Mouse (Mus musculus) myocyte (in vitro differentiated cells): ENCODE results near the gene Clps. TPM values are rescaled to one million over a fixed set of nuclear protein-coding genes. Genes with fewer than 3 reads are reported as not detected.

Experiments used
- H3K27me3 ChIP-seq: one replicate; pipeline ENCODE4 v1.6.1; 2011; ENCODE audit not compliant: control insufficient read depth, insufficient read depth, insufficient read length
- H3K36me3 ChIP-seq: one replicate; pipeline ENCODE4 v1.6.1; 2011; ENCODE audit not compliant: control insufficient read depth, insufficient read depth
- H3K4me2 ChIP-seq: one replicate; pipeline ENCODE4 v1.6.1; 2011; ENCODE audit warnings: low read depth, control low read depth
- H3K4me3 ChIP-seq: one replicate; pipeline ENCODE4 v1.5.1; 2011; ENCODE audit warnings: mild to moderate bottlenecking, control low read depth, moderate library complexity
- H3K79me2 ChIP-seq: one replicate; pipeline ENCODE4 v1.6.1; 2011; ENCODE audit not compliant: control insufficient read depth, insufficient read depth
- H3ac ChIP-seq: one replicate; pipeline ENCODE4 v1.6.1; 2011; ENCODE audit not compliant: control insufficient read depth, insufficient read length
- CEBPB ChIP-seq: IDR thresholded peaks from 2 replicates; pipeline ENCODE4 v1.6.1; 2011; ENCODE audit warnings: mild to moderate bottlenecking, moderate library complexity; ENCODE audit not compliant: poor library complexity, insufficient read depth, severe bottlenecking
- E2F4 ChIP-seq: IDR thresholded peaks from one replicate; pipeline ENCODE4 v1.6.1; 2011; ENCODE audit warnings: mild to moderate bottlenecking, control low read depth, moderate library complexity; ENCODE audit not compliant: insufficient read depth
- MAX ChIP-seq: IDR thresholded peaks from one replicate; pipeline ENCODE4 v1.6.1; 2011; ENCODE audit warnings: low read depth, mild to moderate bottlenecking, control low read depth
- MYOD1 ChIP-seq, 3 experiments: IDR thresholded peaks; one replicate each; pipeline ENCODE4 v1.6.1; 2011; ENCODE audit warnings: control low read depth in 2 of 3, low read depth in 2 of 3, mild to moderate bottlenecking in 2 of 3, moderate library complexity in 1 of 3; ENCODE audit not compliant: insufficient read length in 2 of 3, control insufficient read depth in 1 of 3
- MYOG ChIP-seq, 3 experiments: IDR thresholded peaks; one replicate each; pipeline ENCODE4 v1.6.1; 2011; ENCODE audit warnings: control low read depth in 2 of 3, low read depth in 2 of 3, mild to moderate bottlenecking in 2 of 3; ENCODE audit not compliant: insufficient read length in 2 of 3, control insufficient read depth in 1 of 3, insufficient read depth in 1 of 3
- POLR2A ChIP-seq: IDR thresholded peaks from one replicate; pipeline ENCODE4 v1.6.1; 2011; ENCODE audit warnings: low read depth, mild to moderate bottlenecking, control low read depth, moderate library complexity; ENCODE audit not compliant: insufficient read length
- POLR2AphosphoS2 ChIP-seq: IDR thresholded peaks from one replicate; pipeline ENCODE4 v1.6.1; 2011; ENCODE audit warnings: low read depth, control low read depth; ENCODE audit not compliant: insufficient read length
- REST ChIP-seq: IDR thresholded peaks from one replicate; pipeline ENCODE4 v1.6.1; 2011; ENCODE audit warnings: mild to moderate bottlenecking, control low read depth, moderate library complexity; ENCODE audit not compliant: insufficient read depth, insufficient read length
- SRF ChIP-seq: IDR thresholded peaks from one replicate; pipeline ENCODE4 v1.6.1; 2011; ENCODE audit warnings: low read depth; ENCODE audit not compliant: control insufficient read depth, insufficient read length
- TCF12 ChIP-seq: IDR thresholded peaks from one replicate; pipeline ENCODE4 v1.6.1; 2011; ENCODE audit warnings: mild to moderate bottlenecking, control low read depth; ENCODE audit not compliant: poor library complexity, insufficient read depth, severe bottlenecking
- TCF3 ChIP-seq: IDR thresholded peaks from one replicate; pipeline ENCODE4 v1.6.1; 2011; ENCODE audit warnings: low read depth, control low read depth; ENCODE audit not compliant: insufficient read length
- USF1 ChIP-seq: IDR thresholded peaks from one replicate; pipeline ENCODE4 v1.6.1; 2011; ENCODE audit warnings: low read depth, mild to moderate bottlenecking, control low read depth, moderate library complexity
- polyA plus RNA-seq: library from polyadenylated mRNA; unstranded; fragments of >200 nt; fragmentation: generic; extraction: Trizol; gene quantifications from one replicate; pipeline ENCODE4 v1.2.1, GENCODE M21; 2012; ENCODE audit warnings: missing spikeins

Gene Clps
- polyA plus RNA-seq, 1 experiment, result not detected

DNA sequence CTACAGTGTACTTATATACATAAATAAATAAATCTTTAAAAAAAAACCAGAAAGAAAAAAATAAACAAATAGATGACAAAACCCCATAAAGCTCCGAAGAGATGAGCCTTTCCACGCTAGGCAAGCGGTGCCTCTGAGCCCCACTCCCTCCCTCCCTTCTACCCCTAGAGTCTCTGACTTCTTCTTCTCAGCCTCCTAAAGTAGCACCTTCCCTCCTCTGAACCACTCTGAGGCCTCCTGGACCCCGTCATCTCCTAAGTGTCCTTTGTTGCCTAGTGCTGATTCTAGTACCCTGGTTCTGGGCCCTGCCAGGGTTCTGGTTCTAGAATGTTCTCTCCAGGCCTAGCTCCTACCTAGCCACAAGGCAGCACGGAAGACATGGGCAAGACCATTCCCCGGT, 30.1 kb downstream of the Clps start, which contains the start of gene Armc12:
TSS of gene Armc12 (plus strand) at position 301 of the 400 bp plus-strand sequence.
- H3K4me3 ChIP-seq, result no peak within 1 kb of the TSS
- no peaks in the 10 kb centered on the region for H3K27me3 ChIP-seq
- H3K36me3 ChIP-seq, result no peaks in the 10 kb centered on the region
- TF ChIP-seq POLR2AphosphoS2 (no peak), USF1 (no peak), MYOD1 (IDR thresholded peaks at IDR 0.05; ENCODE audit: control insufficient read depth in 1 of 3, insufficient read length in 2 of 3, low read depth in 2 of 3) (no peak), POLR2A (no peak), SRF (no peak), REST (no peak)
- H3K79me2 ChIP-seq, result no peaks in the 10 kb centered on the region
- H3ac ChIP-seq, result no peak within 1 kb of the TSS
- H3K4me2 ChIP-seq, result no peak within 1 kb of the TSS

GRCm38 (mm10) chr17:28529116-28529515, 31.4 kb downstream of the Clps start:
- no peak overlapping the region for H3K4me3 ChIP-seq
- TF ChIP-seq SRF (no peak), MAX (no peak), CEBPB (no peak), USF1 (no peak), MYOG (IDR thresholded peaks at IDR 0.05; ENCODE audit: control insufficient read depth in 1 of 3, insufficient read depth in 1 of 3, insufficient read length in 2 of 3, low read depth in 2 of 3) (no peak)
- H3K27me3 ChIP-seq, result no peaks in the 10 kb centered on the region
- no peaks in the 10 kb centered on the region for H3K79me2 ChIP-seq
- H3ac ChIP-seq, result no peak overlapping the region
- H3K36me3 ChIP-seq, result no peaks in the 10 kb centered on the region
- H3K4me2 ChIP-seq, result no peak overlapping the region

- Histone ChIP-seq H3K36me3 (no peaks in the 10 kb centered on the region), H3K4me2 (peak overlapping the region; percentile 54), H3K27me3 (no peaks in the 10 kb centered on the region), H3K79me2 (no peaks in the 10 kb centered on the region), H3ac (no peak overlapping the region), H3K4me3 (no peak overlapping the region)
- TF ChIP-seq USF1, result no peak
- no peak for TF ChIP-seq REST
- TF ChIP-seq MAX, result no peak
- TF ChIP-seq CEBPB, result no peak
- no peak for TF ChIP-seq TCF3
- no peak for TF ChIP-seq POLR2A
- no peak for TF ChIP-seq SRF
- no peak for TF ChIP-seq MYOD1 (IDR thresholded peaks at IDR 0.05; ENCODE audit: control insufficient read depth in 1 of 3, insufficient read length in 2 of 3, low read depth in 2 of 3)
- no peak for TF ChIP-seq TCF12
- TF ChIP-seq E2F4, result no peak
- no peak for TF ChIP-seq POLR2AphosphoS2
- no peak for TF ChIP-seq MYOG (IDR thresholded peaks at IDR 0.05; ENCODE audit: control insufficient read depth in 1 of 3, insufficient read depth in 1 of 3, insufficient read length in 2 of 3, low read depth in 2 of 3)
Observed at GRCm38 (mm10) chr17:28528043-28528351, 32.6 kb downstream of the Clps start.

DNA sequence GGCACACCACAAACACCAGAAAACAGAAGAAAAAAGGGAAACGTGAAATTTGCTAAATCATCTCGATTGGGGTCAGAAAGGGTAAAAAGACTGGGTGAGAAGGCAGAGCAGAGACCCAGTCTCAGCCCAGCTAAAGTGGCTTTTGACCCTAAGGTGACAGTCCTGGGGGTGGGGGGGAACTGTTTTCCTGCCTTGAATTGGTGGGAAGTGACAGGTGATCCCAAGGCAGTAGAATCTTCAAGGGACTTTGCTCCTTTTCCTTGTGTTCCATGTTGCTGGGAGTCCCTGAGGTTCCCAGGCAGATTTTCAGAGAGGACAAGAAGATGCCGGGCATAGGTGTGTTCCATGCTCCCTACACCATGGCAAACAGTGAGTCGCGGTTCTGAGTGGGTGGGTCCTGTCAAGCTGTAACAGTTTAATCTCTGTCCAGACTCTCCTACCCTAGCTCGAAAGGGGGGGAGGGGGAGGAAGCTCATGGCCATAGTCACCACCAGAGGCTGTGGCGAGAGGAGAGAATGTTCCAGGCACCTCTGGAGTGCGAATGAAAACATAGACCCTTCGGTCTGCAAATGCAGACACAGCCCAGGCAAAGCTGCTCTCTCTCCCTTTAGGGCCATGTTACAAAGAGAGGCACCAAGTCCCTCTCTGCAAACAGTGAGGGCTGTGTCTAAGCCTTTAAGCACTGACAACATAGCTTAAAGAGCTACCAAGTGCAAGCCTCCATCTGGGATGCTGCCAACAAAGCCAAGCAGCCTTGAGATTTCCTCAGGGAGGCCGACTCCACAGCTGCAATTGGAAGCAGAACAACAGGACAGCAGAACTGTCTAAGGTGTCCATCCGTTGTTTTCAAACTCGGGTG, 33.2 kb downstream of the Clps start:
- no peak overlapping the region for H3ac ChIP-seq
- H3K4me2 ChIP-seq, result peak overlapping the region; percentile 54
- no peaks in the 10 kb centered on the region for H3K79me2 ChIP-seq
- H3K4me3 ChIP-seq, result no peak overlapping the region
- TF ChIP-seq POLR2AphosphoS2 (no peak), MYOG (IDR thresholded peaks at IDR 0.05; ENCODE audit: control insufficient read depth in 1 of 3, insufficient read depth in 1 of 3, insufficient read length in 2 of 3, low read depth in 2 of 3) (no peak), USF1 (no peak), SRF (no peak), POLR2A (no peak), REST (no peak), TCF12 (no peak), MAX (no peak), MYOD1 (IDR thresholded peaks at IDR 0.05; ENCODE audit: control insufficient read depth in 1 of 3, insufficient read length in 2 of 3, low read depth in 2 of 3) (no peak), TCF3 (no peak), E2F4 (no peak), CEBPB (no peak)
- no peaks in the 10 kb centered on the region for H3K36me3 ChIP-seq
- H3K27me3 ChIP-seq, result no peaks in the 10 kb centered on the region

DNA sequence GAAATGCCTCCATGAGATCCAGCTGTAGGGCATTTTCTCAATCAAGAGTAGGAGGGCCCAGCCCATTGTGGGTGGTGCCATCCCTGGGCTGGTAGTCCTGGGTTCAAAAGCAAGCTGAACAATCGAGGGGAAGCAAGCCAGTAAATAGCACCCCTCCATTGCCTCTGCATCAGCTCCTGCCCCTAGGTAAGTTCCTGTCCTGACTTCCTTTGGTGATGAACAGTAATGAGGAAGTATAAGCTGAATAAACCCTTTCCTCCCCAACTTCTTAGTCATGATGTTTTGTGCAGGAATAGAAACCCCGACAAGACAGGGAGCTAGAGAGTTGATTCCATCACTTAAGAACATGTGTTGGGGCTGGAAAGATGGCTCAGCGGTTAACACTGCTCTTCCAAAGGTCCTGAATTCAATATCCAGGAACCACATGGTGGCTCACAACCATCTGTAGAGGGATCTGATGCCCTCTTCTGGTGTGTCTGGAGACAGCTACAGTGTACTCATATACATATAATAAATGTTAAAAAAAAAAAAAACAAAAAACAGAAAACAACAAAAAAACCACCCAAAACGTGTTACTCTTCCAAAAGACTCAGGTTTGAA, 35.6 kb downstream of the Clps start:
- Histone ChIP-seq H3K27me3 (no peaks in the 10 kb centered on the region), H3K36me3 (no peaks in the 10 kb centered on the region), H3K4me3 (no peak overlapping the region), H3K79me2 (no peaks in the 10 kb centered on the region), H3K4me2 (no peak overlapping the region), H3ac (no peak overlapping the region)
- no peak for TF ChIP-seq E2F4
- TF ChIP-seq MAX, result no peak
- no peak for TF ChIP-seq USF1
- no peak for TF ChIP-seq POLR2AphosphoS2
- TF ChIP-seq REST, result no peak
- no peak for TF ChIP-seq TCF3
- no peak for TF ChIP-seq SRF
- no peak for TF ChIP-seq MYOD1 (IDR thresholded peaks at IDR 0.05; ENCODE audit: control insufficient read depth in 1 of 3, insufficient read length in 2 of 3, low read depth in 2 of 3)
- no peak for TF ChIP-seq MYOG (IDR thresholded peaks at IDR 0.05; ENCODE audit: control insufficient read depth in 1 of 3, insufficient read depth in 1 of 3, insufficient read length in 2 of 3, low read depth in 2 of 3)
- TF ChIP-seq POLR2A, result no peak
- TF ChIP-seq TCF12, result no peak
- TF ChIP-seq CEBPB, result no peak
